In the genomic region with DNA sequence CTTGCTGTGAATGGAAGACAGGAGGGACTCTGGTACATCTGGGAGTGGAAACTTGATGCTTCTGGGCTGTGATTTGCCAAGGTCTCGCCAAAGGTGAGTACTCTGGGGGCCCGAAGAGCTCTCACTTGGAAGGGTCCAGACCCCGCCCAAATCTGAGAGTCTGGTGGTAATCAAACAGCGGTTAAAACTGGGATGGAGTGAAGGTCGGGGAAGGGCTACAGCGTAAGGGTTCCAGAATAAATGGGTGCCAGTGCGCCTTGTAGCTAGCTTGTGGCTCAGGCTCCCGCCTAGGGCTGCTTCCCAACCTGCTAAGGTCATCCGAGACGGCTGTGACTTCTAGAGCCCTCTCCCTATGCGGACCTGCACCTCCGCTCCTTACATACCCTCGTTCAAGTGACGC, we compare ENCODE assay signal across 9 mouse cellular contexts.
DNase-seq lines count a peak whose midpoint lies in the region; ATAC-seq and TF ChIP-seq lines count a peak whose summit lies in the region.
"Had no signal": no experiment of that assay in that cellular context is flagged by ENCODE, and none has a peak within 500 bp of the region (broad histone marks: within the 10 kb centered on the region; RNA-seq: fewer than 3 reads in every experiment).

No protein-coding gene starts in this region.

- DNase-seq in layer of hippocampus, adult 18-20 months (ENCODE audit: low spot score in 2 of 2), result peak; percentile 27 to 60
- no peak for DNase-seq in layer of hippocampus, adult 11-12 months (ENCODE audit: low spot score)
- peak; percentile 79 to 83 for DNase-seq in cerebellum, postnatal 10 days
- peak; percentile 53 for DNase-seq in hindbrain, embryonic 10.5 days (ENCODE audit: low spot score)
- DNase-seq in adrenal gland, adult 18-20 months (ENCODE audit: low spot score in 2 of 2), result no peak
- no peak for DNase-seq in urinary bladder, adult 2 months (ENCODE audit: low spot score)
- no peak for DNase-seq in liver, postnatal 0 days

- WGBS in hindbrain, embryonic 10.5 days, result under 1% methylated on average over 14 of the region's 14 CpGs
- 4% methylated on average over 14 of the region's 14 CpGs for WGBS in liver, postnatal 0 days (ENCODE audit: insufficient replicate concordance)

- peak overlapping the region; percentile 85 for H3K4me3 ChIP-seq in hindbrain, embryonic 10.5 days
- H3K4me3 ChIP-seq in myocyte, result peak overlapping the region; percentile 30
- no peak overlapping the region for H3K4me3 ChIP-seq in liver, postnatal 0 days (ENCODE audit: low read depth, low read length)
- H3K4me3 ChIP-seq: erythroblast, embryonic 14.5 days had no signal

- H3K9ac ChIP-seq in liver, postnatal 0 days (replicated peaks), result no peak overlapping the region

- TF ChIP-seq CTCF in liver, postnatal 0 days (IDR thresholded peaks at IDR 0.05; ENCODE audit: low read depth), result no peak

- TF ChIP-seq POLR2A in myocyte (IDR thresholded peaks at IDR 0.05; ENCODE audit: insufficient read length, low read depth), result no peak

- H3K27ac ChIP-seq in hindbrain, embryonic 10.5 days, result peak overlapping the region; percentile 89
- H3K27ac ChIP-seq in liver, postnatal 0 days (ENCODE audit: low read depth), result no peak overlapping the region

- peaks cover 18% of the 10 kb centered on the region for H3K4me1 ChIP-seq in hindbrain, embryonic 10.5 days (replicated peaks)
- H3K4me1 ChIP-seq in liver, postnatal 0 days (ENCODE audit: insufficient read depth), result no peaks in the 10 kb centered on the region

- no peaks in the 10 kb centered on the region for H3K9me3 ChIP-seq in hindbrain, embryonic 10.5 days
- no peaks in the 10 kb centered on the region for H3K9me3 ChIP-seq in liver, postnatal 0 days (ENCODE audit: low read length)

- no peaks in the 10 kb centered on the region for H3K79me2 ChIP-seq in myocyte (ENCODE audit: control insufficient read depth, insufficient read depth)

- no peak overlapping the region for H3ac ChIP-seq in myocyte (ENCODE audit: control insufficient read depth, insufficient read length)

- no peak for ATAC-seq in liver, postnatal 0 days

- H3K27me3 ChIP-seq in hindbrain, embryonic 10.5 days (ENCODE audit: insufficient read depth, poor library complexity, severe bottlenecking), result peaks cover 99% of the 10 kb centered on the region
- peaks cover 9% of the 10 kb centered on the region for H3K27me3 ChIP-seq in myocyte (ENCODE audit: control insufficient read depth, insufficient read depth, insufficient read length)
- H3K27me3 ChIP-seq in liver, postnatal 0 days (ENCODE audit: insufficient read depth, low read length), result peaks cover 97% of the 10 kb centered on the region

- TF ChIP-seq EP300 in liver, postnatal 0 days (IDR thresholded peaks at IDR 0.05; ENCODE audit: low read depth), result no peak

- H3K4me2 ChIP-seq in myocyte (ENCODE audit: low read depth), result peak overlapping the region; percentile 61
- H3K4me2 ChIP-seq in liver, postnatal 0 days (ENCODE audit: low read depth, low read length), result no peak overlapping the region

- no peaks in the 10 kb centered on the region for H3K36me3 ChIP-seq in hindbrain, embryonic 10.5 days
- no peaks in the 10 kb centered on the region for H3K36me3 ChIP-seq in myocyte (ENCODE audit: control insufficient read depth, insufficient read depth)
- no peaks in the 10 kb centered on the region for H3K36me3 ChIP-seq in liver, postnatal 0 days (replicated peaks; ENCODE audit: insufficient read depth, low read length)

TF ChIP-seq in myocyte, 11 proteins besides CTCF, POLR2A, EP300 and RAD21:
- TF ChIP-seq REST (IDR thresholded peaks at IDR 0.05; ENCODE audit: insufficient read depth, insufficient read length) (no peak), SRF (IDR thresholded peaks at IDR 0.05; ENCODE audit: control insufficient read depth, insufficient read length, low read depth) (no peak), TCF12 (IDR thresholded peaks at IDR 0.05; ENCODE audit: insufficient read depth, poor library complexity, severe bottlenecking) (no peak), MYOD1 (IDR thresholded peaks at IDR 0.05; ENCODE audit: control insufficient read depth in 1 of 3, insufficient read length in 2 of 3, low read depth in 2 of 3) (no peak), TCF3 (IDR thresholded peaks at IDR 0.05; ENCODE audit: insufficient read length, low read depth) (no peak), MYOG (IDR thresholded peaks at IDR 0.05; ENCODE audit: control insufficient read depth in 1 of 3, insufficient read depth in 1 of 3, insufficient read length in 2 of 3, low read depth in 2 of 3) (no peak), POLR2AphosphoS2 (IDR thresholded peaks at IDR 0.05; ENCODE audit: insufficient read length, low read depth) (no peak), E2F4 (IDR thresholded peaks at IDR 0.05; ENCODE audit: insufficient read depth) (no peak), USF1 (IDR thresholded peaks at IDR 0.05; ENCODE audit: low read depth) (no peak), MAX (IDR thresholded peaks at IDR 0.05; ENCODE audit: low read depth) (no peak)

Comparison
In these comparisons a context has a peak if more than half of its experiments do, and no peak if none do; other contexts are left out.
1. DNase-seq: peak in layer of hippocampus, adult 18-20 months (2 of 2), cerebellum, postnatal 10 days (2 of 2) and hindbrain, embryonic 10.5 days (single experiment); none in layer of hippocampus, adult 11-12 months (single experiment), adrenal gland, adult 18-20 months (0 of 2), urinary bladder, adult 2 months (single experiment) and liver, postnatal 0 days (single experiment).